Mouse (Mus musculus) midbrain, embryonic 15.5 days (tissue): ENCODE data around the gene Clca1. TPM values are rescaled to one million over a fixed set of nuclear protein-coding genes. Genes with fewer than 3 reads are reported as not detected.

Experiments used
- ATAC-seq: fragments of 200-750 bp; cut with Nextera tagmentation; replicated peaks from 2 replicates; pipeline ENCODE4 v1.8.0; 2017; ENCODE audit warnings: moderate TSS enrichment
- H3K27ac ChIP-seq: fragments of 300-500 bp; sonication (generic); 2 replicates; pipeline ENCODE4 v1.5.1; 2015; ENCODE audit warnings: mild to moderate bottlenecking, inconsistent platforms
- H3K27me3 ChIP-seq: fragments of 300-500 bp; sonication (generic); replicated peaks from 2 replicates; pipeline ENCODE4 v1.6.1; 2015; ENCODE audit warnings: inconsistent platforms
- H3K36me3 ChIP-seq: fragments of 300-500 bp; sonication (generic); replicated peaks from 2 replicates; pipeline ENCODE4 v1.6.1; 2015; ENCODE audit warnings: inconsistent platforms
- H3K4me1 ChIP-seq: fragments of 300-500 bp; sonication (generic); 2 replicates; pipeline ENCODE4 v1.6.1; 2015; ENCODE audit warnings: inconsistent platforms
- H3K4me2 ChIP-seq: fragments of 300-500 bp; sonication (generic); 2 replicates; pipeline ENCODE4 v1.6.1; 2015; ENCODE audit warnings: inconsistent platforms, mild to moderate bottlenecking, moderate library complexity
- H3K4me3 ChIP-seq: fragments of 300-500 bp; sonication (generic); 2 replicates; pipeline ENCODE4 v1.5.1; 2015; ENCODE audit warnings: mild to moderate bottlenecking, inconsistent platforms
- H3K9ac ChIP-seq: fragments of 300-500 bp; sonication (generic); 2 replicates; pipeline ENCODE4 v1.6.1; 2015; ENCODE audit warnings: mild to moderate bottlenecking, inconsistent platforms
- H3K9me3 ChIP-seq: fragments of 300-500 bp; sonication (generic); 2 replicates; pipeline ENCODE4 v1.6.1; 2016; ENCODE audit warnings: inconsistent platforms
- WGBS: fragments of 180-500 bp; shearing (Covaris S2); methylation state at CpG from one replicate; pipeline ENCODE4 v1.1.7; 2015; ENCODE audit warnings: mixed read lengths; 5-methylcytosine and 5-hydroxymethylcytosine counted together
- polyA plus RNA-seq: library from polyadenylated mRNA; unstranded; fragments of >200 nt; fragmentation: Nextera tagmentation; extraction: Ambion mirVana; gene quantifications from 2 replicates; pipeline ENCODE4 v1.2.1, GENCODE M21; 2015

Gene Clca1
- polyA plus RNA-seq, 1 experiment from 2014 or later: not detected

GRCm38 (mm10) chr3:144992618-144993017 lies 40.0 kb downstream of the Clca1 start:
- Histone ChIP-seq H3K27me3 (no peaks in the 10 kb centered on the region), H3K27ac (no peak overlapping the region), H3K4me2 (no peak overlapping the region), H3K36me3 (no peaks in the 10 kb centered on the region), H3K4me1 (no peaks in the 10 kb centered on the region), H3K9ac (no peak overlapping the region), H3K4me3 (no peak overlapping the region), H3K9me3 (no peaks in the 10 kb centered on the region)
- ATAC-seq: no peak

- WGBS: 78% methylated on average over 5 of the region's 5 CpGs
- Histone ChIP-seq H3K4me3 (no peak overlapping the region), H3K27me3 (no peaks in the 10 kb centered on the region), H3K36me3 (no peaks in the 10 kb centered on the region), H3K9me3 (no peaks in the 10 kb centered on the region), H3K4me1 (no peaks in the 10 kb centered on the region), H3K27ac (no peak overlapping the region), H3K9ac (no peak overlapping the region), H3K4me2 (no peak overlapping the region)
- ATAC-seq: no peak
Observed at GRCm38 (mm10) chr3:144985890-144986289, 46.7 kb downstream of the Clca1 start.

GRCm38 (mm10) chr3:144980551-144980950 lies 52.0 kb downstream of the Clca1 start:
- H3K9ac ChIP-seq: no peak overlapping the region
- no peaks in the 10 kb centered on the region for H3K27me3 ChIP-seq
- H3K9me3 ChIP-seq: no peaks in the 10 kb centered on the region
- no peak overlapping the region for H3K4me3 ChIP-seq
- H3K4me2 ChIP-seq: no peak overlapping the region
- H3K27ac ChIP-seq: no peak overlapping the region
- 90% methylated on average over 6 of the region's 6 CpGs for WGBS
- ATAC-seq: no peak
- no peaks in the 10 kb centered on the region for H3K4me1 ChIP-seq
- no peaks in the 10 kb centered on the region for H3K36me3 ChIP-seq

- no peak overlapping the region for H3K9ac ChIP-seq
- WGBS: 11% methylated on average over 4 of the region's 4 CpGs
- no peak overlapping the region for H3K4me3 ChIP-seq
- no peaks in the 10 kb centered on the region for H3K9me3 ChIP-seq
- no peak overlapping the region for H3K4me2 ChIP-seq
- ATAC-seq: no peak
- no peak overlapping the region for H3K27ac ChIP-seq
- no peaks in the 10 kb centered on the region for H3K36me3 ChIP-seq
- no peaks in the 10 kb centered on the region for H3K27me3 ChIP-seq
- H3K4me1 ChIP-seq: no peaks in the 10 kb centered on the region
Observed at GRCm38 (mm10) chr3:144977631-144978030, 54.9 kb downstream of the Clca1 start.

- H3K9ac ChIP-seq: no peak overlapping the region
- 40% methylated on average over 1 of the region's 1 CpGs for WGBS
- H3K9me3 ChIP-seq: no peaks in the 10 kb centered on the region
- no peaks in the 10 kb centered on the region for H3K36me3 ChIP-seq
- H3K4me2 ChIP-seq: no peak overlapping the region
- no peaks in the 10 kb centered on the region for H3K27me3 ChIP-seq
- ATAC-seq: no peak
- no peak overlapping the region for H3K4me3 ChIP-seq
- no peaks in the 10 kb centered on the region for H3K4me1 ChIP-seq
- no peak overlapping the region for H3K27ac ChIP-seq
Observed at GRCm38 (mm10) chr3:144976091-144976490, 56.5 kb downstream of the Clca1 start.

- H3K27me3 ChIP-seq: no peaks in the 10 kb centered on the region
- no peak within 1 kb of the TSS for H3K4me2 ChIP-seq
- no peaks in the 10 kb centered on the region for H3K9me3 ChIP-seq
- ATAC-seq: no peak
- H3K9ac ChIP-seq: no peak within 1 kb of the TSS
- H3K36me3 ChIP-seq: no peaks in the 10 kb centered on the region
- no peaks in the 10 kb centered on the region for H3K4me1 ChIP-seq
- no peak within 1 kb of the TSS for H3K4me3 ChIP-seq
- H3K27ac ChIP-seq: no peak within 1 kb of the TSS
Observed at GRCm38 (mm10) chr3:144974945-144975344, 57.6 kb downstream of the Clca1 start, which contains the start of gene Clca4a. Gene Clca4a (minus strand): TSS chr3:144975045.

GRCm38 (mm10) chr3:144971553-144972270 lies 60.9 kb downstream of the Clca1 start:
- Histone ChIP-seq H3K4me3 (no peak overlapping the region), H3K27ac (no peak overlapping the region), H3K9ac (no peak overlapping the region), H3K4me1 (no peaks in the 10 kb centered on the region), H3K9me3 (no peaks in the 10 kb centered on the region), H3K4me2 (no peak overlapping the region), H3K27me3 (no peaks in the 10 kb centered on the region), H3K36me3 (no peaks in the 10 kb centered on the region)
- ATAC-seq: no peak
- WGBS: 66% methylated on average over 9 of the region's 9 CpGs

- H3K27me3 ChIP-seq: no peaks in the 10 kb centered on the region
- WGBS: 95% methylated on average over 1 of the region's 1 CpGs
- H3K4me3 ChIP-seq: no peak overlapping the region
- ATAC-seq: no peak
- H3K36me3 ChIP-seq: no peaks in the 10 kb centered on the region
- H3K27ac ChIP-seq: no peak overlapping the region
- H3K9ac ChIP-seq: no peak overlapping the region
- H3K4me2 ChIP-seq: no peak overlapping the region
- H3K4me1 ChIP-seq: no peaks in the 10 kb centered on the region
- no peaks in the 10 kb centered on the region for H3K9me3 ChIP-seq
Observed at GRCm38 (mm10) chr3:144969755-144970154, 62.8 kb downstream of the Clca1 start.

- 72% methylated on average over 4 of the region's 4 CpGs for WGBS
- H3K9ac ChIP-seq: no peak overlapping the region
- no peaks in the 10 kb centered on the region for H3K4me1 ChIP-seq
- no peaks in the 10 kb centered on the region for H3K36me3 ChIP-seq
- H3K9me3 ChIP-seq: no peaks in the 10 kb centered on the region
- H3K4me2 ChIP-seq: no peak overlapping the region
- no peak overlapping the region for H3K4me3 ChIP-seq
- no peak overlapping the region for H3K27ac ChIP-seq
- H3K27me3 ChIP-seq: no peaks in the 10 kb centered on the region
- no peak for ATAC-seq
Observed at GRCm38 (mm10) chr3:144966074-144966473, 66.5 kb downstream of the Clca1 start.

Other genes with a start within 250 kb of the Clca1 start
- 0.09 TPM in 1 of 2 replicates, not detected in the other for gene Clca3a2, start 213.3 kb downstream of the Clca1 start, polyA plus RNA-seq
- gene Clca3b, start 183.4 kb downstream of the Clca1 start, polyA plus RNA-seq: not detected in 2 replicates
- not detected in 2 replicates for gene Clca4b, start 100.2 kb downstream of the Clca1 start, polyA plus RNA-seq
- 0.05 and 0.08 TPM in 2 replicates for gene Clca4a, start 57.7 kb downstream of the Clca1 start, polyA plus RNA-seq
- gene Clca2, start 66.7 kb upstream of the Clca1 start, polyA plus RNA-seq: 0.08 TPM in 2 replicates
- gene Odf2l, start 85.8 kb upstream of the Clca1 start, polyA plus RNA-seq: 13.1 and 13.7 TPM in 2 replicates